Mouse (Mus musculus): ENCODE measurements around the gene Slc35f6.

Gene Slc35f6

GRCm38 (mm10) chr5:30620567-30620966, 27.2 kb upstream of the Slc35f6 start:
- DNase-seq (ENCODE audit: low read depth in 2 of 2, low spot score in 2 of 2) = no peak

DNA sequence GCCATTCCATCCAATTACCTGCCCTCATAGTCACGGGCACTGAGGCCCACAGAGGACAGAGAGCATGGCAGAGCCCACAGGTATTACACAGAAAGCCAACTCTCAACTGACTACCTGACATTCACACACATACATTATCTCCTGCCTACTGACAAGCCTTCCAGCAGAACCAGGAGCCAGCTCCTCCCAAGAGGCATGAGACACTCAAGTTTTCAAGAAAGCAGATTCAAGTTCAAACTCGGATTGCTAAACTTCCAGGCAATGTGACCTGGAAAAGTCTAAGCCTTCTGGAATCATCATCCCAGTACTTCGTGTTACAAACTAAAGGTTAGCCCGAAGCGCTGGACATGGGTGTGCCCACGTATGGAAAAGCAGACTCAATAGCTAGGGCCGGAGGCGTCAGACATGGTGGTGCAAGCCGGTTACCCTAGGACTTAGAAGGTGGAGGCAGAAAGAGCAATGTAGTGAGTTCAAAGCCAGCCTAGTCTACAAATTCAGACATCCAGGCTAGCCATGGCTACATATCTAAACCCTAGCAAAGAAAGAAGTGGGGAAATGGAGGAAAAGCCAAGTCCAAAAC, 26.4 kb upstream of the Slc35f6 start:
- no peak for DNase-seq (ENCODE audit: low read depth in 2 of 2, low spot score in 2 of 2)

GRCm38 (mm10) chr5:30621844-30622176, 25.9 kb upstream of the Slc35f6 start:
- no peak for DNase-seq (ENCODE audit: low read depth in 2 of 2, low spot score in 2 of 2)

GRCm38 (mm10) chr5:30622177-30622840, 25.4 kb upstream of the Slc35f6 start:
- peak; percentile 16 to 24 for DNase-seq (ENCODE audit: low read depth in 2 of 2, low spot score in 2 of 2)

GRCm38 (mm10) chr5:30622841-30623185, 24.9 kb upstream of the Slc35f6 start:
- no peak for DNase-seq (ENCODE audit: low read depth in 2 of 2, low spot score in 2 of 2)

DNA sequence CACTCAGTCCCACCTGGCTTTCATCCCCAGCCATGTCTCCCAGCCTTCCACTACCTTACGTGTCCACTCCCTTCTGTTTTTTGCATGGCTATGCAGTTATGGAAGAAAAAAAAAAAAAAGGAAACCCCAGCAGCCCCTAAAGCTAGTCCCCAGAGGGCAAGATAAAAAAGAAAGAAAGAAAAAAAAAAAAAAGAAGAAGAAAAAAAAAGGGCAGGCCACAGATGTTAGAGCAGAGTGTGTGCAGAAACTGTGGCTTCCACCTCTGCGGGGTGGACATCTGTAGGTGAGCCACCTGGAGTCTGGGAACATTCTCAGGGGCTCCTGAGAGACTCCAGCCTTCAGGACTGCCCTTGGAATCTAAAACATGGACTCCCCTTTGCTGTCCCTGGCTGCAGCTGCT, 24.4 kb upstream of the Slc35f6 start:
- DNase-seq (ENCODE audit: low read depth in 2 of 2, low spot score in 2 of 2) = no peak

- no peak for DNase-seq (ENCODE audit: low read depth in 2 of 2, low spot score in 2 of 2)
Observed at GRCm38 (mm10) chr5:30624311-30624710, 23.4 kb upstream of the Slc35f6 start.

DNA sequence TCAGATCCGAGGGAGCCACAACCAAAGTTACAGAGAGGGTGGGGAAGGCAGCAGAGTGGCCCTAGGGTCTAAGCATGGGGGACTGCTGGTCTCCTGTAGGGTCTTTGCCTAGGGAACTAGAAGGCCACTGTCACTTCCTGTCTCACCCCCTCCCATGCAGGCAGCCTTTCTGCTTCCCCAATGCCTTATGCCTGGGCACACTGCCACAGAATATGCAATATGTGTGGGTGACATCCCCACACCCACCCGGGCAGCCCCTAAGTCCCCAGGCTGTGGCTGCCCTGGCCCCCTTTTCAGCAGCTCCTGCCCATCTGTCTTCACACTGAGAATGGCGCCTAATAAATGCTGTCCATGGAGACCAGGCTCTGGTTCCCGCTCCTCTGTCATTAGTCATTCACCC, 22.8 kb upstream of the Slc35f6 start:
- DNase-seq (ENCODE audit: low read depth in 2 of 2, low spot score in 2 of 2) = no peak

- DNase-seq (ENCODE audit: low read depth in 2 of 2, low spot score in 2 of 2) = no peak
Observed at GRCm38 (mm10) chr5:30625379-30625778, 22.4 kb upstream of the Slc35f6 start.

DNA sequence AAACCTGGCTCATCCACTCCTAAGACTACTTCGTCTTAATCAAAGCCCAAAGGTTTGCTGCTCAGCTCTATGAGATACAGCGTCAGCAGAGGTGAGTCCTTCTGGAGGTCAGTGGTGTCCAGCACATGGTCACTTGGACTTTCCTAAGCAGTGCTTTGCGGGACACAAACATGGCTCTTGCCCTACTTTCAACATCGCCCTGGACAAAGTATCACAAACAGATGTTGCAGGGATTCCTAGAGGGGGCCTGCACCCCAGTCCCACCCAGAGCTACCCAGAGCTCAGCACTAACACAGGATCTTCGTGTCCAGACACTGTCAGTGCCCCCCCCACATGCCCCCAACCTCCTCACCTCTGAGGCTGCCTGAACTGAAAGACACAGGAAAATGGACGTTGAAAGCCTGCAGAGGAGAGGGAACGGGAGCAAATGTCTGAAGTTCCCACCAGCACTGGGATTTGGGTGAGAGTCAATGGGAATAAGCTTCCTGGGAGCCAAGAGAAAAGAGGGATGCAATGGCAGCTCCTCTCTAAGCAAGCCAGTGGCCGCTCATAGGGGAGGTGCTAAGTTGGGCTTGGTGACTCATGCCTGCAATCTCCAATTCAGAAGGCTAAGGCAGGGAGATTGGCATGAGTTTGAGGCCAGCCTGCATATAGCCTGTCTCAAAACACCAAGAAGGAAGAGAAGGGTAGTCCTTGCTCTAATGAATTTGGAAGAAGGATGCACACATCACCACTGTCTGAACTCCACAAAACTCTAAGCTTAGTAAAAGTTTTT, 21.2 kb upstream of the Slc35f6 start:
- no peak for DNase-seq (ENCODE audit: low read depth in 2 of 2, low spot score in 2 of 2)

DNA sequence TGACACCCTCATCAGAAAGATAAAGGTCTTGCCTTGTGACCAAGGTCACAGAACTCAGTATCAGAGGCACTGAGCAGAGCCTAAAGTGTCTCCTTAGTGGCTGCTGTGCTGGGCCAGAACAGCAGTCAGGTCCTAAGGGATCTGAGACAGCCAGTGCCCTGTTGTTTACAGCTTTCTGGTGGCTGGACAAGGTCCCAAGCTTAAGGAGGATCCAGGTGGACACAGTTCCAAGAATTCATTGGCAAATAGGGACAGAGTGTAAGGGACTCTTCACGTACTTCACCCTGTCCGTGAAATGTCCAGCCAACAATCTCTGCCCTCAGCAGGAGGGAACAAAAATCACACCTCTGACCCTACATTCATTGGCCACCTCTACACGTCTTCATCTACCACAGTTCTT, 19.2 kb upstream of the Slc35f6 start:
- DNase-seq (ENCODE audit: low read depth in 2 of 2, low spot score in 2 of 2) = no peak

- DNase-seq (ENCODE audit: low read depth in 2 of 2, low spot score in 2 of 2) = no peak
Observed at GRCm38 (mm10) chr5:30630401-30630800, 17.3 kb upstream of the Slc35f6 start.

DNA sequence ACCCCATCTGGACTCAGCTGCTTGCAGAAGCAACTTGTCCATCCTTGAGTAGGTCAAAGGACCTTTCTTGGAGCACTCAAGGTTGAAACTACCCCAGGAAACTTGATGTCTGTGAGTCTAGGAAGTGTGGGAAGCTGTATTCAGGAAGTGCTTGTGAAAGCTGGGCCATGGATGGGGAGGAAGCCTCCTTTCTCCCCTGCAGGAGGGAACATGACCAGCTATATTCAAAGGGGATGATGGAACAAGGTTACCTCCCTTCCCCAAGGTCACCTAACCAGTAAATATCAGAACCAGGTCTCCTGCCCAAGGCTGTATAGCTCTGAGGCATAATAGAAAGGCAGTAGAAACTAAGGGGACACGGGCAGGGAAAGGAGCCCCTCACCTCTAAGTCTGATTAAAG, 15.6 kb upstream of the Slc35f6 start:
- DNase-seq (ENCODE audit: low read depth in 2 of 2, low spot score in 2 of 2) = no peak

GRCm38 (mm10) chr5:30636994-30637393, 10.7 kb upstream of the Slc35f6 start:
- DNase-seq (ENCODE audit: low read depth in 2 of 2, low spot score in 2 of 2) = no peak

DNA sequence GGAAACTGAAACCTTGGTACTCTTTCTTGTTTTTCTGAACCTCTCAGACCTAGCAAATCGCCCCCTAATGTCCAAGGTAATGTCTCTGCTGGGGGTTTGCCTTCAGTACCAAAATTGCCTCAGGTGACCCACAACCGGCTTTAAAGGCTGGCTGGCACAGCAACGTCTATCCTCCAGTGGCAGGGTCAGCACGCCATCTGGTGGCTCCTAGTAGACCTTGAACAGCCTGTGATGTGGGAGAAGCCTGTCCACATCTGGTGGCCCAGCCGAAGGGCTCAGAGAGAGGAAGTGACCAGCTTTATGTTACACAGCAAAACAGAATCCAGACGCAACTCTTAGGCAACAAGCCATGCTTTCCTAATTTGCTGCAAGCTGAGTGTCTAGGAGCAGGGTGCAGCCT, 9.7 kb upstream of the Slc35f6 start:
- DNase-seq (ENCODE audit: low read depth in 2 of 2, low spot score in 2 of 2) = peak; percentile 26 to 50

GRCm38 (mm10) chr5:30643477-30644179, 4.1 kb upstream of the Slc35f6 start:
- no peak for DNase-seq (ENCODE audit: low read depth in 2 of 2, low spot score in 2 of 2)

GRCm38 (mm10) chr5:30646036-30646435, 1.7 kb upstream of the Slc35f6 start:
- no peak for DNase-seq (ENCODE audit: low read depth in 2 of 2, low spot score in 2 of 2)

DNA sequence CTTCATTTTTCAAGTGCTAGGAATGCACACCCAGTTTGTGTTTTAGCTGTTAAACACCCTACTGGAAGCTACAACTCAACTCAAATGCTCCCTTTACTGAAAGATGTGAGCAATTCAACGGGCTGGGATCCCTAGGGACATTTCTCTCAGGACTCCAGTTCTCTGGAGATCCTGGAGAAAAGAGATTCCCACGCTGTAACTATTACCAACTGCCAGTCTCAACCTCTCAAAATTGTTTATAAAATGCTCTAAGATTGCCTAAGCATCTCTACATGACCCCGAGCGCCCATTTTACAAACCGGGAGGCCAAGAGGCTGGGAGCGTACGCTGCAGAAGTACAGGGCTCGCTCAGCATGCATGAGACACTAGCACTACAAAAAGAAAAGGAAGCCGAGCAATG, 337 bp upstream of the Slc35f6 start:
- no peak for DNase-seq (ENCODE audit: low read depth in 2 of 2, low spot score in 2 of 2)

GRCm38 (mm10) chr5:30649558-30649957, 1.8 kb downstream of the Slc35f6 start:
- DNase-seq (ENCODE audit: low read depth in 2 of 2, low spot score in 2 of 2) = no peak

DNA sequence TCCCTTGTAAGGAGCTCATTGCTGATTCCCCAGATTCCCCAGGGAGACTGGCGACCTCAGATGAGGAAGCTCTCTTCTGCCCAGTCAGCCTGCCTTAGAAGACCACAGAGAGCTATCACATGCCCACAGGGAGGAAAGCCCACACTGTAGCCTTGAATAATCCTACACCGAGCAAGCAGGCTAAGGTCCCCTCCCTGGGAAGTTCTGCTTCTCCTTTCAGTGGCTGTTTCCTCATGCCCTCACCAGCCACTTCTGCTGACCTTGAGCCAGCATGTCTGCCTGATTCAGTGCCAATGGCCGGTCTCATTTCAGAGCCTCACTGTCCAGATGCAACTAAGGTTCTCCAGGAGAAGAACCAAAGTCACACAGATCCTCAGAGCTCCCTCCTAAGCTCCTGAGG, 3.0 kb downstream of the Slc35f6 start:
- no peak for DNase-seq (ENCODE audit: low read depth in 2 of 2, low spot score in 2 of 2)

- no peak for DNase-seq (ENCODE audit: low read depth in 2 of 2, low spot score in 2 of 2)
Observed at GRCm38 (mm10) chr5:30651554-30651953, 3.8 kb downstream of the Slc35f6 start.

- DNase-seq (ENCODE audit: low read depth in 2 of 2, low spot score in 2 of 2) = no peak
Observed at GRCm38 (mm10) chr5:30653246-30653645, 5.5 kb downstream of the Slc35f6 start.

Measured in CD8-positive naive resting alpha-beta T cell, adult 2 months (primary cell).